Mouse (Mus musculus): Measurements from ENCODE around the gene Ift81. TPM values are rescaled to one million over a fixed set of nuclear protein-coding genes. Genes with fewer than 3 reads are reported as not detected.

Gene Ift81
- polyA plus RNA-seq, 1 experiment from 2014 or later, result 42.2 TPM

- 85% methylated on average over 15 of the region's 15 CpGs for WGBS
- DNase-seq (ENCODE audit: low spot score), result no peak
- no peak overlapping the region for H3K27ac ChIP-seq
- H3K4me3 ChIP-seq, result no peak overlapping the region
- H3K36me3 ChIP-seq, result no peaks in the 10 kb centered on the region
- H3K4me1 ChIP-seq, result 0 out of 2 replicates have a peak, but pooled peaks cover 7% of the 10 kb centered on the region
- no peaks in the 10 kb centered on the region for H3K27me3 ChIP-seq (ENCODE audit: low read depth, poor library complexity, severe bottlenecking)
- H3K9me3 ChIP-seq (replicated peaks), result no peaks in the 10 kb centered on the region
Observed at GRCm38 (mm10) chr5:122644111-122644607, 29.8 kb upstream of the Ift81 start.

DNA sequence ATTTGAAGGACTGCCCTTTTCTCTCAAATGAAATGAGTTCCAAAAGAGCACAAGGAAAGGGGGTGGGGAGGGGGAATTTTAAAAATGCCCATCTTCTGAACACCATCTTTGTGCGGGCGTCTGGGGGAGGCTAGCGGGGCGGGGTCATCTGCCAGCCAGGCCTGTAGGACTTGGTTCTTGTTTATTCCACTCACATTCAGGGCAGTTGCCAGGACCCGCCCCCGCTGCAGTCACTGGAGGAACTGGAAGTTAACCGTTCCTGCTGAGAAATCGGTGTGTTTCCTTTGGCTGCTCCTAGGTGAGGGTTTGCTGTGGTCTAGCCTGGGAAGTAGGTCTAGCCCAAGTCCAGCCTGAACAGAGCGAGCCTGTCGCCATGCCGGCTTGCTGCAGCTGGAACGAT is 29.4 kb upstream of the Ift81 start, which contains the start of gene P2rx7:
TSS of gene P2rx7 (plus strand) at position 211 of the 400 bp plus-strand sequence.
- 0 out of 2 replicates have a peak, but pooled peaks cover 7% of the 10 kb centered on the region for H3K4me1 ChIP-seq
- no peaks in the 10 kb centered on the region for H3K36me3 ChIP-seq
- DNase-seq (ENCODE audit: low spot score), result no peak
- no peak within 1 kb of the TSS; the same call in 1 of the 2 replicates for H3K27ac ChIP-seq
- no peak within 1 kb of the TSS for H3K4me3 ChIP-seq
- 80% methylated on average over 12 of the region's 12 CpGs for WGBS
- H3K27me3 ChIP-seq (ENCODE audit: low read depth, poor library complexity, severe bottlenecking), result no peaks in the 10 kb centered on the region
- no peaks in the 10 kb centered on the region for H3K9me3 ChIP-seq (replicated peaks)

GRCm38 (mm10) chr5:122639986-122640385 is 25.7 kb upstream of the Ift81 start:
- peaks cover 16% of the 10 kb centered on the region; the same call in 1 of the 2 replicates for H3K4me1 ChIP-seq
- H3K27ac ChIP-seq, result no peak overlapping the region
- 90% methylated on average over 5 of the region's 5 CpGs for WGBS
- no peaks in the 10 kb centered on the region for H3K36me3 ChIP-seq
- H3K9me3 ChIP-seq (replicated peaks), result no peaks in the 10 kb centered on the region
- no peak for DNase-seq (ENCODE audit: low spot score)
- no peak overlapping the region for H3K4me3 ChIP-seq
- H3K27me3 ChIP-seq (ENCODE audit: low read depth, poor library complexity, severe bottlenecking), result no peaks in the 10 kb centered on the region

- DNase-seq (ENCODE audit: low spot score), result no peak
- peaks cover 16% of the 10 kb centered on the region; the same call in 1 of the 2 replicates for H3K4me1 ChIP-seq
- no peak overlapping the region for H3K4me3 ChIP-seq
- no peaks in the 10 kb centered on the region for H3K36me3 ChIP-seq
- WGBS, result 96% methylated on average over 4 of the region's 4 CpGs
- H3K27ac ChIP-seq, result no peak overlapping the region
- no peaks in the 10 kb centered on the region for H3K9me3 ChIP-seq (replicated peaks)
- no peaks in the 10 kb centered on the region for H3K27me3 ChIP-seq (ENCODE audit: low read depth, poor library complexity, severe bottlenecking)
Observed at GRCm38 (mm10) chr5:122639517-122639916, 25.2 kb upstream of the Ift81 start.

- DNase-seq (ENCODE audit: low spot score), result no peak
- no peaks in the 10 kb centered on the region for H3K36me3 ChIP-seq
- WGBS, result 92% methylated on average over 2 of the region's 2 CpGs
- no peak overlapping the region for H3K4me3 ChIP-seq
- no peaks in the 10 kb centered on the region for H3K27me3 ChIP-seq (ENCODE audit: low read depth, poor library complexity, severe bottlenecking)
- H3K27ac ChIP-seq, result no peak overlapping the region
- peaks cover 8% of the 10 kb centered on the region; the same call in 1 of the 2 replicates for H3K4me1 ChIP-seq
- no peaks in the 10 kb centered on the region for H3K9me3 ChIP-seq (replicated peaks)
Observed at GRCm38 (mm10) chr5:122638296-122638695, 24.0 kb upstream of the Ift81 start.

DNA sequence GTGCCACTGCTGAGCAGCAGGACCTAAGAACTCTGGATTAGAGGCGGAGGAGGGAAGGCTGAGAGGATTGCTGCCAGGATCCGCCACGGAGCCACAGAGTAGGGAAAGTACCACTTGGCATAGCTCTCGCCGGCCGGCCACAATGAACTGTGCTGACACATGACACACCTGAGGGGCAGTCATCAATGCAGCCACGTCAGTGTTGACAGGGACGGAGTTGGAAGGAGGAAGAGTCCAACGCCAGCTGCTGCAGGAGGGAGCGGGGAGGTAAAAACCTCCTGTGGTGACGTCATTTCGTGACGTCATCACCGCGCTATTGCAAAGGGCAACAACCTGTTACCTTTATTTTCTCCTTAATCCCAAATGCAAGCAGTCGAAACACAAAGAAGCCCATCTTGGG is 22.6 kb upstream of the Ift81 start:
- Histone ChIP-seq H3K9me3 (replicated peaks) (no peaks in the 10 kb centered on the region), H3K27me3 (ENCODE audit: low read depth, poor library complexity, severe bottlenecking) (no peaks in the 10 kb centered on the region), H3K4me1 (peaks cover 8% of the 10 kb centered on the region; the same call in 1 of the 2 replicates), H3K27ac (no peak overlapping the region), H3K36me3 (no peaks in the 10 kb centered on the region), H3K4me3 (no peak overlapping the region)
- DNase-seq (ENCODE audit: low spot score), result no peak
- 48% methylated on average over 16 of the region's 16 CpGs for WGBS

DNA sequence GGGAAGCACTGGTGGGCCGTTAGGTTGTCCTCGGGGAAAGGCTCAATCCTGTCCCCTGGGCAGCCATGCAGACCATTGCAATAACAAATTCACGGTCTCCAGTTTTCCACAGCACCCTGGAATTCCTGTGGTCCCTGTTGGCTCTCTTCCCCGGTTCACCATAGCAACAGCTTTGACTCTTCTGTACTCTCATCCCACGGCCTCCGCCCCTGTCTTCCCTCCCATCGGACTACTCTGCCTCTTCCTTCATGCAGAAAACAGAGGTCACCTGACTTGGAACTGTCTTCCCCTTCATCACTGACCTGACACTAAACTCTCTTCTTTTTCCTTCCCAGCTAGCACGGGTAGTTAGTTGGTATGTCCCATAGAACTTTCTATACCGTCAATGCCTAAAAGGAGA is 22.0 kb upstream of the Ift81 start:
- no peaks in the 10 kb centered on the region for H3K9me3 ChIP-seq (replicated peaks)
- no peak for DNase-seq (ENCODE audit: low spot score)
- H3K36me3 ChIP-seq, result no peaks in the 10 kb centered on the region
- H3K27me3 ChIP-seq (ENCODE audit: low read depth, poor library complexity, severe bottlenecking), result no peaks in the 10 kb centered on the region
- WGBS, result 87% methylated on average over 9 of the region's 9 CpGs
- peaks cover 8% of the 10 kb centered on the region; the same call in 1 of the 2 replicates for H3K4me1 ChIP-seq
- H3K27ac ChIP-seq, result no peak overlapping the region
- no peak overlapping the region for H3K4me3 ChIP-seq

DNA sequence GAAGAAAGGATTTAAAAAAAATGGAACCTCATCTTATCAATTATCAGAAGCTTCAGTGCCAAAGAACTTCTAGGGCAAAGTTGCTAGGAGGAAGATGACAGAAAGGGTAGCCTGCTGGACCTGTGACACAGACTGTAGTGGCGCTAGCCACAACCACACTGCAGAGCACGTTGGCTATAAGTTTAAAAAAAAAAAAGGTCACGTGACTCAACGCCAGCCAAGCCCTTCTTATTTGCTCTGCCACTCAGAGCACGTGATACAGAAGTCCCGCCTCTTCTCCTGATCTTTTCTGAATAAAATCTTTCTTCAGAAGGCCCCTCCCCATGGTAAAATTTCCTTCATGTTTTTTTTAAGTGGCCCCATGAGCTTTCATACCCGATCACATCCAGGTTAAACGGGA is 20.9 kb upstream of the Ift81 start:
- DNase-seq (ENCODE audit: low spot score), result no peak
- Histone ChIP-seq H3K27ac (no peak overlapping the region), H3K27me3 (ENCODE audit: low read depth, poor library complexity, severe bottlenecking) (no peaks in the 10 kb centered on the region), H3K4me1 (peaks cover 8% of the 10 kb centered on the region; the same call in 1 of the 2 replicates), H3K9me3 (replicated peaks) (no peaks in the 10 kb centered on the region), H3K36me3 (no peaks in the 10 kb centered on the region), H3K4me3 (no peak overlapping the region)
- WGBS, result 80% methylated on average over 8 of the region's 8 CpGs

DNA sequence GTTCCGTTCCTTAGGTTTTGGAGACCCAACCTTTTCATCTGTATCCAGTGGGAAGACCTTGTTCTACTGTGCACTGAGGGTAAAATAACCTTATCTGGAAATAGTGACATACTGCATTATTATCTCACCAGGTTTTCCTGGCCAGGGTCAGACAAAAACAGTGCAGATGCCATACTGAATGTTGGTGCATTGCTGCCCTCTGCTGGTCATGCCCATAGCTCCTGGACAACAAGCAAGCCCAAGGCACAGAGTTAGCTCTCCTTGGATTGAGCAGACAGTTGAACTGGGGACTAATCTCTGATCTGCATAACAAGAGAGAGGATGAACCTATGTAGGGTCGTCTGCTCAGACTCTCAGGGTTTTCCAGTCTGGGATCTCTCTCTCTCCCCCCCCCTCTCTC is 12.9 kb upstream of the Ift81 start:
- H3K4me3 ChIP-seq, result no peak overlapping the region
- DNase-seq (ENCODE audit: low spot score), result peak; percentile 91
- no peak overlapping the region for H3K27ac ChIP-seq
- peaks cover 15% of the 10 kb centered on the region for H3K4me1 ChIP-seq
- no peaks in the 10 kb centered on the region for H3K27me3 ChIP-seq (ENCODE audit: low read depth, poor library complexity, severe bottlenecking)
- no peaks in the 10 kb centered on the region for H3K36me3 ChIP-seq
- 47% methylated on average over 2 of the region's 2 CpGs for WGBS
- no peaks in the 10 kb centered on the region; the same call in 1 of the 2 replicates for H3K9me3 ChIP-seq (replicated peaks)

DNA sequence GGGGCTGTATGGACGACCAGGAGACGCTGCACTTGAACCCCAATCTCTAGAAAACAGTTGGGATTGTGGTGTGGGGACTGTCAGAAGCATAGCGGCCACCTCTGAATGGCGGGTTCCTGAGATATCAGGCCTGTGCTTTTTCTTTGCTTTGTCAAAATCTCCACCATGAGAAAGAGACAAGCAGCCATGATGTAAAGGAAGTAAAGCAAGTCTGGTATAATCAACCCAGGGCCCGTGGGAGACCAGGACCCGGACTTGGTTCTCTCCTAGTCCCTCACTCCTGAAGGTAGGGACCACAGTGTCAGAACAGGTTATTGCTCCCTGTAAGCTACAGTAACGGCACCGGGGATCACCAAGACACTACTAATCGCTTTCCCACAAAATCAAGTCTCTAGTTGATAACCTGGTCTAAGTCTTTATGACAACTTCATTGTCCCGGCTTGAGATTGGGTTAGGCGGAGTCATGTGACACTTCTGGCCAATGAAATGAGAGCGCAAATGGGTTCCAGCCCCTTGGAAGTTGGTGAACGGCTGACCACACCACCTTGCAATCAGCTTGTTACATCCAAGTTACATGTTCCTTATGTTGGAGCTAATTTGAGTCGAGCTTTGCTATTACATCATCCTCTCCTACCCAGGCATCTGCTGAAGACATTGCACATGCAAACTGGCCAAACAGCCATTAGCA is 11.4 kb upstream of the Ift81 start:
- Histone ChIP-seq H3K27me3 (ENCODE audit: low read depth, poor library complexity, severe bottlenecking) (no peaks in the 10 kb centered on the region), H3K4me3 (no peak overlapping the region), H3K9me3 (replicated peaks) (no peaks in the 10 kb centered on the region; the same call in 1 of the 2 replicates), H3K36me3 (no peaks in the 10 kb centered on the region), H3K27ac (no peak overlapping the region), H3K4me1 (peaks cover 30% of the 10 kb centered on the region)
- DNase-seq (ENCODE audit: low spot score), result no peak
- 89% methylated on average over 14 of the region's 14 CpGs for WGBS

DNA sequence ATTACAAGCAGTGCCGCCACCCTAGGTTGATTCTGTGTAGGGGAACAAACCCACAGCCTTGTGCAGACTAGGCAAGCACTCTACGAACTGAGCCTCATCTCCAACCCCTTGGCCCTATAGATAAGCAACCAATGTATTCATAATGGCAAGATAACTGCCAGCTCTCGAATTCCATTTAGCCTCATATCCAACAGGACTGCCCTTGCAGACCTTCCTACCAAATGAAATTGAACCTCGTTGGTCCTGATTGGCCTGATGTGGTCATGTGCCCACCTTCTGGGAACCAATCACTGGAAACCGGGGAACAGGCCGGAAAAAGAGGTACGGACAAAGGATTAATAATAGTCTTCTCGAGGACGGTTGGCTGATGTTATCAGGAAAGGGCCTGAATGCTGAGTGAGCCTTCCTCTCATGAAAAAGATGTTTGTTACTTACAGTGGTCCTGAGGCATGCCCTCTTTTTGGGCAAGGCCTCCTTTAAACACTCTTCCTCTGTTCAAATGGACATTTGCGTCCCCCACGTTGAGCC is 10.7 kb upstream of the Ift81 start:
- DNase-seq (ENCODE audit: low spot score), result no peak
- H3K27ac ChIP-seq, result no peak overlapping the region
- no peaks in the 10 kb centered on the region; the same call in 1 of the 2 replicates for H3K9me3 ChIP-seq (replicated peaks)
- H3K27me3 ChIP-seq (ENCODE audit: low read depth, poor library complexity, severe bottlenecking), result no peaks in the 10 kb centered on the region
- no peak overlapping the region for H3K4me3 ChIP-seq
- WGBS, result 92% methylated on average over 11 of the region's 11 CpGs
- no peaks in the 10 kb centered on the region for H3K36me3 ChIP-seq
- H3K4me1 ChIP-seq, result peaks cover 35% of the 10 kb centered on the region

DNA sequence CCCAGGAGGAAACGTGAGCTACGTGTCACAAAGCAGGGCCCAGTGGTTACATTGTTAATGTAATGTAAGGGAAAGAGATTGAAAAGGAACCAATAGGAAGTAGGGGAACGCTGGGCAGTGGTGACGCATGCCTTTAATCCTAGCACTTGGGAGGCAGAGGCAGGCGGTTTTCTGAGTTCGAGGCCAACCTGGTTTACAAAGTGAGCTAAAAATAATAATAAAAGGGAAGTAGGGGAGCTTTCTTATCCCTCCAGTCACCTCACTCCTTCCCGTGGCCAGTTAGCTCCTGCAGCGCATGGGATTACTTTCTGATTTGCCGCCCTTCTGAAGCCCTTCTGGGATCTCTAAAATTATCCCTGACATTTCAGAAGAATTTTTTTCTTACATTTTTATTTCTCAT is 9.5 kb upstream of the Ift81 start:
- H3K4me1 ChIP-seq, result peaks cover 37% of the 10 kb centered on the region
- H3K27ac ChIP-seq, result peak overlapping the region; percentile 30; the same call in 1 of the 2 replicates
- H3K9me3 ChIP-seq (replicated peaks), result no peaks in the 10 kb centered on the region; the same call in 1 of the 2 replicates
- no peaks in the 10 kb centered on the region for H3K27me3 ChIP-seq (ENCODE audit: low read depth, poor library complexity, severe bottlenecking)
- no peak overlapping the region for H3K4me3 ChIP-seq
- 86% methylated on average over 9 of the region's 9 CpGs for WGBS
- no peak for DNase-seq (ENCODE audit: low spot score)
- H3K36me3 ChIP-seq, result no peaks in the 10 kb centered on the region

DNA sequence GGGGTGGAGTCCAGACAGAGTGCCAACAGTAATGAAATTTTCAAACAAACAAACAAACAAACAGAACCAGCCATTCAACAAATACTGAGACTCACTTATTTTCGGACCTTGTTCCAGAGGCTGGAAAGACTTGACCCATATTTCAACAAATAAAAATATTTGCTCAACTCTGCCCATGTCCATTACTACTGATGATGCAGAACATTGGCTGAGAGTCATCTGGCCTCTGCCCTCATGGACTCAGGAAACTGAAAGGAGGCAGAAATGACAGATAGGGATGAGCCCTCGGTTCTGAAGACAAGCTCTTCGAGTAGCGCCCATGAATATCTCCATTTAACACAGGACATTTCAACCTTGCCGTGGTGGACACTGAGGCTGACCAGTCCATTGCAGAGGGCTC is 8.2 kb upstream of the Ift81 start:
- Histone ChIP-seq H3K27me3 (ENCODE audit: low read depth, poor library complexity, severe bottlenecking) (no peaks in the 10 kb centered on the region), H3K4me3 (no peak overlapping the region), H3K36me3 (no peaks in the 10 kb centered on the region), H3K4me1 (peaks cover 43% of the 10 kb centered on the region), H3K9me3 (replicated peaks) (no peaks in the 10 kb centered on the region; the same call in 1 of the 2 replicates), H3K27ac (peak overlapping the region; percentile 92)
- WGBS, result 91% methylated on average over 5 of the region's 5 CpGs
- no peak for DNase-seq (ENCODE audit: low spot score)
